Mouse (Mus musculus): ENCODE data around the gene Tbx10.

The Tbx10 gene

GRCm38 (mm10) chr19:3975866-3976265, 16.7 kb upstream of the Tbx10 start:
- no peak for DNase-seq (ENCODE audit: low read depth)

- DNase-seq (ENCODE audit: low read depth): peak; percentile 81
Measured at GRCm38 (mm10) chr19:3980309-3980708, 12.2 kb upstream of the Tbx10 start.

GRCm38 (mm10) chr19:3980917-3981316, 11.6 kb upstream of the Tbx10 start:
- DNase-seq (ENCODE audit: low read depth): no peak

- DNase-seq (ENCODE audit: low read depth): no peak
Measured at GRCm38 (mm10) chr19:3983527-3984200, 8.9 kb upstream of the Tbx10 start.

- no peak for DNase-seq (ENCODE audit: low read depth)
Measured at GRCm38 (mm10) chr19:3985261-3985681, 7.3 kb upstream of the Tbx10 start.

GRCm38 (mm10) chr19:3986334-3986733, 6.2 kb upstream of the Tbx10 start, which contains the start of gene Acy3:
TSS of gene Acy3 (plus strand) at chr19:3986570.
- peak; percentile 34 for DNase-seq (ENCODE audit: low read depth)

GRCm38 (mm10) chr19:3988066-3988465, 4.5 kb upstream of the Tbx10 start:
- DNase-seq (ENCODE audit: low read depth): no peak

GRCm38 (mm10) chr19:3988750-3989149, 3.8 kb upstream of the Tbx10 start:
- DNase-seq (ENCODE audit: low read depth): no peak

- no peak for DNase-seq (ENCODE audit: low read depth)
Measured at GRCm38 (mm10) chr19:3990804-3991203, 1.7 kb upstream of the Tbx10 start.

- DNase-seq (ENCODE audit: low read depth): no peak
Measured at GRCm38 (mm10) chr19:3991562-3991961, 990 bp upstream of the Tbx10 start.

GRCm38 (mm10) chr19:3991966-3992365, 586 bp upstream of the Tbx10 start:
- no peak for DNase-seq (ENCODE audit: low read depth)

- DNase-seq (ENCODE audit: low read depth): no peak
Measured at GRCm38 (mm10) chr19:3994932-3995331, 2.4 kb downstream of the Tbx10 start.

GRCm38 (mm10) chr19:3995505-3995904, 3.0 kb downstream of the Tbx10 start:
- no peak for DNase-seq (ENCODE audit: low read depth)

- no peak for DNase-seq (ENCODE audit: low read depth)
Measured at GRCm38 (mm10) chr19:3996106-3996505, 3.6 kb downstream of the Tbx10 start.

- no peak for DNase-seq (ENCODE audit: low read depth)
Measured at GRCm38 (mm10) chr19:3996747-3997146, 4.2 kb downstream of the Tbx10 start.

- no peak for DNase-seq (ENCODE audit: low read depth)
Measured at GRCm38 (mm10) chr19:3997231-3997630, 4.7 kb downstream of the Tbx10 start.

- DNase-seq (ENCODE audit: low read depth): no peak
Measured at GRCm38 (mm10) chr19:3998335-3998734, 5.8 kb downstream of the Tbx10 start.

- no peak for DNase-seq (ENCODE audit: low read depth)
Measured at GRCm38 (mm10) chr19:3999121-3999730, 6.7 kb downstream of the Tbx10 start.

GRCm38 (mm10) chr19:4000119-4000900, 7.8 kb downstream of the Tbx10 start, which contains the start of the genes Nudt8 and Gm49405:
TSS of gene Nudt8 (plus strand) at chr19:4000580.
TSS of gene Gm49405 (plus strand) at chr19:4000626.
- peak; percentile 98 for DNase-seq (ENCODE audit: low read depth)

- DNase-seq (ENCODE audit: low read depth): no peak
Measured at GRCm38 (mm10) chr19:4000949-4001525, 8.5 kb downstream of the Tbx10 start.

GRCm38 (mm10) chr19:4001752-4002151, 9.2 kb downstream of the Tbx10 start:
- DNase-seq (ENCODE audit: low read depth): no peak

- no peak for DNase-seq (ENCODE audit: low read depth)
Measured at GRCm38 (mm10) chr19:4003112-4003511, 10.6 kb downstream of the Tbx10 start, which contains the start of gene Doc2g. TSS of gene Doc2g (plus strand) at chr19:4003313.
